Mouse (Mus musculus) left cerebral cortex, adult 8-10 months (tissue): Measurements from ENCODE around the gene Clec3b. TPM values are rescaled to one million over a fixed set of nuclear protein-coding genes. Genes with fewer than 3 reads are reported as not detected.

Source experiments
- DNase-seq, 2 experiments: peaks; one replicate each; pipeline ENCODE4 v3.0.0; 2022; ENCODE audit warnings: low spot score in 2 of 2
- total RNA-seq, 4 experiments: library from RNA; stranded (reverse); gene quantifications; 2 replicates each; pipeline ENCODE4 v1.2.4; 2022

Gene Clec3b
- total RNA-seq = 1 to 10 TPM; 2.3 to 3.9 (median 2.7) TPM

DNA sequence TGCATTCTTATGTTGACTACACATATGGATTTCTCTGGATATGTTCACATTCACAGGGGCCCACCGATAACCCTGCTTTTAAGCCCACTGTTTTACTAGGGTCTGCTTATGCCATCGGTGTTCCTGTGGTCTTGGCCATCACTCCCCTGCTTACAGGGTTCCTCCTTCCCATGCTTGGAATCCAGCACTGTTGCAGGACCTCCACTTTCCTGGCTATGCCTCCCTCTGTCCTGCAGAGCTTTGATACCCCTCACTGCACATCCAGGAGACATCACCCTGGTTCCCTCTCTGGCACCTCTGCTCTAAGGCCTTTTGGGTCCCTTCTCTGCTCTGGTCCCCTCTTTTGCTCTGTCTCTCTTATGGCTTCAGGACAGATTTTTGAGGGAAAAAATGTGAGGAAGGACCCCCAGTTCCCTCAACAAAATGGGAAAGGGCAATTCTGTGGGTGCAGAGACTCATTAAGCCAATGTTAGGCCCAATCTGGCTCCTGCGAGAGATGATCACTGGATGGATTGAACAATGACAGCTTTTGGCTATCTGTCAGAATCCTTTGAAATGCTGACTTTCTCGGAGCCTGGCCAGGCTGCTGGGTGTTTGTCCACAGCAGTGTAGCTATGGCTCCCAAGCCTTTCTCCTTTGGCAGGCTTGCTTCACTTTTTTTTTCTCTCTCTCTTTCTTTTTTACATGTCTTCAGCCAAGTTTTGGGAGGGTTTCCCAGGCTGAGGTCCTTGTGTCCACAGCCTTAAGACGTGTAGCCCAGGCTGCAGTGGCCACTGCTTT, at the start of gene Clec3b:
Gene Clec3b (plus strand): TSS at position 706 of the 780 bp plus-strand sequence.
- no peak for DNase-seq

DNA sequence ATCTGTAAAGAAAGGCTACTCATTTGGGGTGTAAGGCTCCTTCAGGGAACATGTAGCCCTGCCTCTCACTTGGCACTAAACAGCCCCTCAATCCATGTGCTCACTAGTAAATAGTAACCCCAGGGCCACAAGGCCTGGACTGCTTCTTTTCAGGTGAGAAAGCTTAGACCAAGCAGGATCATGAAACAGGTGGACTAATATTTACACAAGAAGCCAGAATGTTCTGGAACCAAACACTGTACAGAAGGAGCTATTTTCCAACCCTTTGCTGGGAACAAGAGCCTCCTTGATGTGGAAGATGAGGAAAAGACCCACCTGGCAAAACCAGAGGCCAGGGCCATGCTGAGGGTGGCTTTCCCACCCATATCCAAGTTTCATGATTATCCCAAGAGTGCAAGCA, 47.3 kb upstream of the Clec3b start:
- no peak for DNase-seq

DNA sequence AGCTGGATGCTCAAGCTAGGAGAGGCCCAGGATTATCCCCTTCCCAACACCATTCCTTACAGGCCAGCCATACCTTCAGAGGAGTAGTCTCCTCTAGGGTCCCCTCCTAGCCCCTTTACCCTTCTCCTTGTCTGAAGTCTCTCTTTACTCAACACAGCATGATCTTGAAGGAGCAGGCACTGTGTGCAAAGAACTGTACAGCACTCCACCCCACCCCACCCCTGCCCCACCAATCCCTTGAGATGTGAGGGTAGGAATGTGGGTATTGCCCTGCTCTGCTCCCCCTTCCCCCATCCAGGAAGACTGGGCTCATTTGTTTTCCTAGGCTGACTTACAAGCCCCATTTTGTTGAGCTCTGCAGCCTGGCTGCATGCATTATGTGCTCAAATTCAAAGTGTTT, 46.4 kb upstream of the Clec3b start:
- no peak for DNase-seq

DNA sequence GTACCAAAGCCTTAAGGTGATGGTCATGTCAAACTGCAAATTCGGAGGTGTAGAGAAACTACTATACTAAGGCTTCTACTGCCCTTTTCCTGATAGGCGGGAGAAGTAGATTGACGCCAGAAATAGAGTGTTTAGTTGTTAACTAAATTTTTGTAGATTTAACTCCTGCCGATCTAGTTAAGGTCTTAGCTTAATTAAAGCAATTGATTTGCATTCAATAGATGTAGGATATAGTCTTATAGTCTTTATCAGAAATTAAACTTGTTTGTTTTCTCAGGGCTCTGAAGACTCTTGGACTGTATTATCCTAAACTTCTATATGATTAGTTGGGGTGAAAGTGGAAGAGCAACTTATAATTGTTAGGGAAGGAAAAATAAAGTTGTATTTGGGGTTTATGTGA, 43.6 kb upstream of the Clec3b start:
- no peak for DNase-seq

DNA sequence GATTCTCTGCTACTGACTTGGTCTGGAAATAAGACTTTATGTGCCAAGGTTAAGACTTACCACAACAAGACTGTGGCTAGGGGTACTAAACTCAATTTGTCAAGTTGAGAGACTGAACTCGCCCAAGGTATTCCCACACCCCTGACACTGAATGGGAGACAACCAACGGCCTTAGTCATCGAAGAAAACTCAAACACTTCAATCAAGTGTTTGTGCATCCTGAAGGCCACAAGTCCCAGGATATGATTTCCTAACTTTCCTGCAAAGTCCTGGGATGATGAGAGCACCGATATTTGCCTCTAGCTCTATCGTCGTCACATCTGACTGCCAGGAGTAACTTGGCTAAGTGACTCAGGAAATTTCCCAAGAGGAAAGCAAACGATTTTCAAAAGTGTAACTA, 41.6 kb upstream of the Clec3b start:
- no peak for DNase-seq

DNA sequence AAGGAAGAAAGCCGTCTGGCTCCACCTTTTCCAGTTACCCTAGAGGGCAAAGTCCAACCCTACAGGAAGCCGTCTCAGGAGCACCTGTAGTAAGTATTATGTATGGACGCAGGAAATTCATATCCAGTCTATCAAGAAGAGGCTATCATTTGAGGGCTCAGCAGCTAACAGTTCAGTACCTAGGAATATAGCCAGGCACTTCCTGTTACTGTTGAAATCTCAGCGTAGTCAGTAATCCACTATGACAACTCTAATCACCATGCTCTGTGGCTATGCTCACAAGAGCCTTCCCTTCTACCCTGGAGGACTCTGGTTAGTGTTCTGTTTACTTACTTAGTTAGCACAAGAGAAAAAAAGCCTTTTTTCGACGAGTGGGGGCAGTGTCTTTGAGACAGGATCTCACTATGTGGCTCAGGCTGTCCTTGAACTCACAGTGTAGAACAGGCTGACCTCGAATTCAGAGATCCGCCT, 39.0 kb upstream of the Clec3b start:
- no peak for DNase-seq

DNA sequence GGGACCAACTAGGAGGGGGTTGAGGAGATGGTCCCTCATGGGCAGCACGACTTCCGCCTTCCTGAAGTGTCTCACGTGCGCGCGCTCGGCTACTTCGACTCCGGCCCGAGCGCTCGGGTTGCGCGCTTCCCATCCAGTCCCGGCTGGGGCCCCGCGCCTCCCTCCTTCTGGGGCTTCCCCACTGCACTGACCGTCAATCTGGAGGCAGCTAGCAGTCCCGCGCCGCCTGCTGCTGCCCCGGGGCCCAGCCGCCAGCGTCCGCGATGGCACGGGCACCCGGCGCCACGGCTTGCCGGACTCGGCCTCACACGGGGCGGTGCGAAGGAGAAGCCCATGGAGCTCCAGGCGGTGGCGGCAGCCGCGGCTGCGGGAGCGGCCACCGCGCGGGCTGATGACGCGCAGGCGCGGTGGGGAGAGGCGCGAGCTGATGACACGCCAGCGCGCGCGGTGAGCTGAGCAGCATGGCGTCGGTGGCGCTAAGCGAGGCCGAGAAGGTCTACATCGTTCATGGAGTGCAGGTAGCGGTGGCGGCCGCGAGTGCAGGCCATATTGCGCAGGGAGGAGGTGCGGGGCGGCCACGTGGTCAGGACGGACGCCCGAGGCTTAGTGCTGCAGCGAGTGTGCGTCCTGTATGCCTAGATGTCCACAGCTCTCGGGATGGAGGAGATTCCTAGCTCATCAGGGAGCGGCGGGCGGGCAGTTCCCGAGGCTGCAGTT, 37.8 kb upstream of the Clec3b start, which contains the start of the genes Zdhhc3 and Exosc7:
Gene Zdhhc3 (minus strand): TSS at position 401 of the 717 bp plus-strand sequence.
Gene Exosc7 (plus strand): TSS at position 411 of the 717 bp plus-strand sequence.
- peak; percentile 80 to 86 for DNase-seq

DNA sequence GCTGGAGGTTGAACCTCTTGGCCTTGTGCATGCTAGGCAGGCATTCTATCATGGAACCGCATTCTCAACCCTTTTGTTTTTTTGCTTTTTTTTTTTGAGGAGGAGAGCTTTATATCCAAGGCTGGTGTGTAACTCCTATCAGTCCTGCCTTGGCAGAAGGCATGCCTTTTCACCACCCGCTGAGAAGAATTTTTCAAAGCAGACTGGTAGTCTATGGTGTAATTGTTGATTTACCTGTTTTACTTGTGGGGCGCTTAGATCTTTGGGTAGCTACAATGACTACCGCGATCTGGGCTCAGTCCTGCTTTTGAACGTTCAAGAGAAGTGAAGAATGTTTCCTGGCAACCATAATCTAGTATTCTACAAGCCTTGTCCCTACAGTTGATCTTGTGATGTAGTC, 36.8 kb upstream of the Clec3b start:
- no peak for DNase-seq

DNA sequence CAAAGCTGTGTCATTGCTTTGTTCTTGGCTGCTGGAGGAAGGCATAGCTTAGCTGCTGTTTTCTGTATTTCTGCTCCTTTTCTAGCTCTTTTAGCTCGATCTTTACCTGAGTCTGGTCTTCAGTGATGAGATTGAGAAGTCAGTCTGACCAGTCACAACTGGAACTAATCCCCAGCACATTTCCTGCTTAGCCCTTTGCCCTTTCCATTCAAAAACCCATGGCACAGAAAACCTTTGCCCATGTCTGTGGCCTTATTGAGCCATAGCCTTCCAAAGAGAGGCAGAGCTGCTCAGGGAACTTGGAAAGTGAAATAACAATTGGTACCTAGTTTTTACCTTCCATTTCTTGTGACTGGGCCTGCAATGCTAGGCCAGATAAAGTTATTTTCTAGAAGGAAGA, 35.2 kb upstream of the Clec3b start:
- DNase-seq = no peak

DNA sequence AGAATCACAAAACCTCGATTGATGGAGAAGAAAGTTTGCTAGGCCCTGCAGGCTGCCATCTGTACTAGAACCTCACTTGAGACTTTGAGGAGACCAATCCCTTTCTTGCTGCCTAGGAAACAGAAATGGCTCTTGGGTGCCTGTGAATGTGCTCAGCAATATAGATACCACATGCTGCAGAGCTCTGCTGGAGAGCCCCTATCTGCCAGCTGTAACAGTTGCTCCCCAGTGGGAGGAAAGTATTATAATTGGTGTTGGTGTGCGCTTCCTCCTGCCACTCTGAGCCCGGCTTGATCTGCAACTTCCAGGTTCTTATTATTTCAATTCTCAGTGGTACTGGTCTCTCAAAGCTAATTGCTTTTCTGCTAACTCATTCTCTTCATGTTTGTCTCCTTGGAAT, 27.7 kb upstream of the Clec3b start:
- no peak for DNase-seq

DNA sequence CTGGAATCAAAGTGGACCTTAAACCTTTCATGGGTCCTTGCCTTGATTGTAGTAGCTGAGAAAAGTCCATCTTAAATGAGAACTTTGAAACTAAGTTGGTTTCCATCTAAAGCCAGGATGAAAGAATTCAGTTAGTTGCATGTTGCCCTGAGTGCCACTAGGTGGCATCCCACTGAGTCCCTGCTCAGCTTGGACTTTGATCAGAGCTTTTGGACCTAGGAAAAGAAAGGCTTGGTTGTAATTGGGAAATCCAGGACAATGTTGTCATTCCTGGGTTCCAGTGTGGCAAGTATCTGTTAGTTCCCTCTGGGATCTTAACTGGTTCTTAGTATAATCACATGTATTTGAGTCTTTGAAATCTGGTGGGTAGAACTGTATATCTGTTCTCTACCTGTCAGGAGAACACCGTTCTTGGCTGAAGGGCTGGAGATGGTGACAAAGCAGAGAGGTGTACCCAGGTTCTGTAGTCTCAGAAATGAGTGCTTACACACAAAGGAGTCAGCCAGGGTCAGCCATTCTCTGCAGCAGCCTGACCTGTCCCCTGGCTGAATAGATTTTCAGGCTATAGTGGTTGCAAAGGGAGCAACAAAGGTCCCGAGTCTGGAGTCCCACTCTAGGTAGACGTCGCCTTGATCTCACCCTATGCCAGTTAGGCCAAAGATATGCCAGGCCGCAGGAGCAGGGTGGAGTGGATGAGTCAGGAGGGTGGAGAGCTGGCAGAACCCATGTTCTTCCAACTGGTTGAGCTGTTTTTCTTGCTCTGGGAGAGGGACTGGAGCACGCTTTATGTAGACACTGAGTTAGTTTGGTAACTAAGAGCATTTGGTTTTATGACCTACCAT, 27.0 kb upstream of the Clec3b start:
- DNase-seq = no peak

DNA sequence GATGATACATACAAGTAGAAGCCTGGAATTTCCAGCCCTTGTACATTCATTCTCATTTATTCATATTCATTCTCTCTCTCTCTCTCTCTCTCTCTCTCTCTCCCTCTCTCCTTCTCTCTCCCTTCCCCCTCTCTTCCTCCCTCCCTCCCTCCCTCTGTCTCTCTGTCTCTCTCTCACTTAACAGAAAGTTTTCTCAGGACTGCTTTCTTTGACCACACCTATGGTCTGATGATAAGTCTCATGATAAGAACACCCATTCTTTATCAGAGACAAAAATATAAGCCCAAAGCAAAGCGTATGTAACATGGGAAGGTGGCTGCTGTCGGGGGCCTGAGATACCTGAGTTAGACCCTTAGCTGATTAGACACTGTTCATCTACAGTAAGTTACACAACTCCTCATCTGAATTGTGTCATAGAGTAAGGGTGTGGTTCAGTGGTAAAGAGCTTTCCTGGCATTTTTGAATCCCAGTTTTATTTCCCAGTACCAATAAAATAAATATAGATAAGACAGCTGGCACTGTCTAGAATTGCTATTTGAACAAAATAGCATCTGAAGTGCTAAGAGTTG, 26.2 kb upstream of the Clec3b start:
- DNase-seq = no peak

DNA sequence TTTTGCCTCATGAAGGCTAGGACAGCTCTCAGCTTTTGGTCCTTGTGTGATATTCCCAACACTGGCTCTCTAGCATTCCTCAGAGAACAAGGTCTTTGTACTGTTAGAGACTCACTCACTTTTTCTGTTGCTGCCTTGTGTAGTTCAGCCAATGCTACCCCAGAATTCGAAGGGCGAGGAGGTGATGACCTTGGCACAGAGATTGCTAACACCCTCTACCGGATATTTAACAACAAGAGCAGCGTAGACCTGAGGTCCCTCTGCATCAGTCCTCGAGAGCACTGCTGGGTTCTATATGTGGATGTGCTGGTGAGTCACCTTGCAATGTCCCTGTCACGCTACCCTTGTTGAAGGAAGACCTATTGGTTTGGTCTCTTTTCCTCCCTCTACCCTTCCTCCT, 23.1 kb upstream of the Clec3b start:
- no peak for DNase-seq

DNA sequence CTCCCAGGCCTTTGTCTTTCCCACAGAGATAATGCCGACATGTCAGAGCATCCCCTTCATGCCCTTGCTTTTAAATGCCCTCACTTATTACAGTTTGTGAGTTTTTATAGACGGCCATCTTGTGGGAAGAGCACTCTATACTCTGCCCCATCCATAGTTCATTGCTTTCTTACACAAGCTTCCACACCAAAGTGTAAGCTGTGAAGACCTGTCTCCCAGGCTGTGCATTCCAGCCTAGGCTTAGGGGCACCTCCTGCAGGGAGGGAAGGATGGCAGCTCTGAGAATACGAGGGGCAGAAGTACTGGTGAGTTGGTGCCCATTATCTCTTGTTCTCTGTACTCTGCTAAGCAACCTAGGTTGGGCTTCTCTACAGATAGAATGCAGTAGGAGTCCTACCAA, 17.8 kb upstream of the Clec3b start:
- no peak for DNase-seq

DNA sequence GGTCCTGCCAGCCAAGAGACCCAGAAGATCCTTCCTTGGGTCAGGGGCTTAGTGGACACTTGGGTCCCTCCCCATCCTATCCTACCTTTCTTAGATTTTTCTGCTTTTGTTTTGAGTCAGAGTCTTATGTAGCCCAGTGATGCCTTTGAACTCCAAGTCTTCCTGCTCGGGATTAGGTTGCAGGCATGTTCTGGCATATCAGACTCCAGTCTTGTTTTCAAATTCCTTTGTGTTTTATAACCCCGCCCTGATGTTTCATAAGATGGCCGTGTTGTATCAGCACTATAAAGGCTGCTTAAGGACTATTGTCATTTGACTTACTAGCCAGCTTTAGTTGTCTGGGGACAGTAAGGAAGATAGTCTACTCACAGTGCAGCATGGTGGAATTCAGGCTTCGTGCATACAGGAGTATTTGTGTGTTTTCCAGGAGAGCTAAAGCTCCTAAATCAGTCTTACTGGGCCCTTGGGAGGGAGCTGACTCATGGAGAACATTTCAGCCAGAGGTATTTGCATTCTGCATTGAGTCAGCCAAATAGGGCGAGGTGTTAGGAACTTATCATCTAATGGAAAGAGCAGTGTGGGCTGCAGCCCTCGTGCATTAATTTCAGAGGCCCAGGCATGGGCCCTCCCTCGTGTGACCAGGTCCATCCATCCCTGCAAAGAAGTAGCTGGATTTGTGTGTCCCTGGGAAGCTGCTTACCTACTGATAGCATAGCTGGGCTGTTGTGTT, 13.6 kb upstream of the Clec3b start:
- DNase-seq = peak in 1 of 2 experiments; percentile 26

DNA sequence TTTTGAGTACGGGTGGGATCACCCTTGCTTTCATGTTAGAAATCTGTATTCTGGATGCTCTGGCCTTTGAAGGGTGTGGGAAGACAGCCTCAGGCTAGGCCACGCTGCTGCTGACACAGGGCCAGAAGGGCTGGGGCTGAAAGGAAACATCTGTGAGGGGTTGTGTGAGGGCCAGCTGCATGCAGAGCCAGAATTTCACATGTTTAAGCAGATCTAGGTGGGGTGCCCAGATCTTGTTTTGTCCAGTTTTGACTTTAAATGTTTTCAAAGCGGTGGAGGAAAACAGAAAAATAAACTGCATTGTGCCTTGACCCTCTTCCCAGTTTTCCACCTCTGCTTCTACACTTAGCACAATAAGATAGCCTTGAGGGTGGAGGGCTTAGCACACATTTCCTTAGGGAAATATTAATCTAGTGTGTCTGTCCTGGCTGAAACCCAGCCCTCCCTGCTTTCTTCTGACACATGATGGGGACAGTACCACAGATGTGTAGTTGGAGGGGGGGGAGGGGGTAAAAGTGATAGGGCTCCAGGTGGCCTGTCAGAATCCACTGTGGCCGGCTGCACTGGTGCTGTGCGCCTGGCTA, 11.8 kb upstream of the Clec3b start:
- DNase-seq = no peak

DNA sequence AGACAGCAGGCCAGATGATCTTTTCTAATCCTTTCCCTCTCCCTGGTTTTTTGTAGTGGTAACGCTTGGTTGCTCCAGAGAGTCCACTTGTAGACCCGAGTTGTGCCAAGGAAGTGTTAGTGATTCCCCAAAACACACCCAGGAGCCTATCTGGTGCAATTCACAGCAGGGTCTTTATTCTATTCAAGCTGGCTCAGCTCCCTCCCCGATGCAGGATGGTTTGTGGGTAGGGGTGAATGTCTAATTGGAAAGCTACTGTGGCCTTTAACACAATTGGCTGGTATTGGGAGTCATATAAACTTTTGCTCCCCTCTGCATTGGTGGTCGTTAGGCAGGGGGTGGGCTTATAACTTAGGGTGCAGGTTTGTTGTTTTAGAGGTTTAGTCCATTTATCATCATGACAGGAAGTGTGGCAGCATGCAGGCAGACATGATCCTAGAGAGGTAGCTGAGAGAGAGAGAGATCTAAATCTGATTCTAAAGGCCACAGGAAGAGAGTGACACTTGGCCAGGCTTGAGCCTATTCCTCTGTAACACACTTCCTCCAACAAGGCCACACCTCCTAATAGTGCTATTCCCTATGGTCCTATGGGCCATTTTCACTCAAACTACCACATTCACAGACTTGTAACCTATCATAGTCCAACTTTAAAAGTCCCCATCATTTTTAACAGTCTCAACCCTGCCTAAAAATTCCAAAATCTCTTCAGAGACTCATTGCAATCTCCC, 10.7 kb upstream of the Clec3b start:
- no peak for DNase-seq

DNA sequence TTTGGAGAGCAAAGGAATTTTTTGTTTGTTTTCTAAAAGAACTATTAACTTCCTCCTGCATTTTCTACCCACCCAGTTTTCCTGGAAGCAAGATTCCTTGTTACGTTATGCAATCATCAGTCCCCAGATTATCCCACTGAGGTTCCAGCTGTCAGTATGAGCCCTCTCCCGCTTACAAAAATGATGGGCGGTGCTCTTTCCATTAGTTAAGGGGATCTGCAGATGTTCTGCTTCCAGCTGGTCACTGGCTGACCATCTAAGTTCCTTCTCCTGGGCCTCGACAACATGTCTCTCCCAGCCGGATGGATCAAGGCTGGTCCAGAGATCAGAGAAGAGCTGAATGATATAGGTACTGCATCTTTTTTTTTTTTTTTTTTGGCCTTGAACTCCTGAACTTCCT, 2.3 kb upstream of the Clec3b start:
- no peak for DNase-seq

DNA sequence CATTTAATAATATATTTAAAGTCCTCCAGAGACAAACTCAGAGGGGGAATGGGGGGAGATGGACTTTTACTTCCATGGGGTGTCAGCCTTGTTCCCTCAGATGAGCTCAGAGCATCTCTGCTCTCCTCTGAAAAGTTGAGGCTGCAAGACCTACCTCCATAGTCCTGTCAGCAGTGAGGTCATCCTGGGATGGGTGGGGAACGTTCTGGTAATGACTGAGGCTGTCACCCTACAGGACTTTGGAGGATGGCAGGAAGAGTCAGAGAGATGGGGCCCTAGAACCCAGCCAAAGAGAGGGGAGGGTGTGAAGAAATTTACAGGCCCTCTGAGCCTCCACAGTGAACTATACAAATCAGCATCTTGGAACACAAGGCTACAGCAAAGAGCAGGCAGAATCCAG, 815 bp downstream of the Clec3b start:
- no peak for DNase-seq

DNA sequence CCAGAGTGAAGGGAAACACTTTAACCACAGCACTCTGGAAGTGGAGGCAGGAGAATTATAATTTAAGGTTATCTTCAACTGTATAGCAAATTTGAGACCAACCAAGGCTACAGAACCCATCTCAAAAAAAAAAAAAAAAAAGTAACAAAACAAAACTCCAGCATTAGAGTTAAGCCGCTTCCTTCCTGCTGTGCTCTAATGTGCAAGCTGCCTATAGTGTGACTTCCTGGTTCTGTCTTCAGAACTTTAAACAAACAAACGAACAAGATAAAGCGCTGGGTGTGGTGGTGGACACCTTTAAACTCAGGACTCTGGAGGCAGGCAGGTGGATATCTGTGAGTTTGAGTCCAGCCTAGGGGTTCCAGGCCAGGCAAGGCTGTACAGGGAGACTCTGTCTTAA, 1.3 kb downstream of the Clec3b start:
- no peak for DNase-seq
